Mouse (Mus musculus): ENCODE measurements around the gene Timd4.

Timd4 gene

DNA sequence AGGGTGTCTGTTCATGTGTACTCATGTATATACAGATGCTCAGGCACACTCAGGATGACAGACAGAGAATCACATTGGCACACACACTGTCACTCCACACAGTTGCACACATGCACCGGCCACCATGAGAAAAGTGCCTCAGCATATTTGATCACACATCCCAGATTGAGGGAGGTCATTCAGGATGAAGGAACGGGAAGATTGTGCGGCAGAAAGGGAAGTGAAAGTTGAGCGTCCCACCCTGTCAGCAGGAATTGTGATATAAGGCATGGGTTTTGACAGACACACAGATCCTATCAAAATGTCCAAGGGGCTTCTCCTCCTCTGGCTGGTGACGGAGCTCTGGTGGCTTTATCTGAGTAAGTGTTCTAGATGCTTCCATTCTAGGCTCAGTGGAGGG is at the start of gene Timd4:
Gene Timd4, plus strand, starts transcription at position 290 of the 400 bp plus-strand sequence.
- DNase-seq (ENCODE audit: low spot score): no peak

- no peak for DNase-seq (ENCODE audit: low spot score)
These were observed 33.7 kb upstream of the Timd4 start for GRCm38 (mm10) chr11:46776879-46777278.

DNA sequence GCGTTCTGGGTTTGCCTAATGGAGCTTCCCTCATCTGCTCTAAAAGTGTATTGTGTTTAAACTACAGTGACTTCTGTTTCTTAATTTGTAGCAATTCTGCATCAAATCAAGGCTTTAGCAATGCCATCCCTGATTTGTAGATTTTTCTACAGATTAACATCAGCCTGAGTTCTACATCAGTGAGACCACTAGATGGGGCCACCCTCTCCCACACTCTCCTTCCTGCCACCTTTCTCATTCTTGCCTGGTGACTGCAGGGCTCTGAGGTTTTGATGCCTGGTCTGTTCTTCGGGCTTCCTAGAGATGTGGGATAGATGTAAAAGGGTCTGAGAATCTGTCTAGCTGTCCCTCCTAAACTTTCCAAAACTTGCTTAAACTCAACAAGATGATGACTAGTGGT is 30.8 kb upstream of the Timd4 start:
- no peak for DNase-seq (ENCODE audit: low spot score)

DNA sequence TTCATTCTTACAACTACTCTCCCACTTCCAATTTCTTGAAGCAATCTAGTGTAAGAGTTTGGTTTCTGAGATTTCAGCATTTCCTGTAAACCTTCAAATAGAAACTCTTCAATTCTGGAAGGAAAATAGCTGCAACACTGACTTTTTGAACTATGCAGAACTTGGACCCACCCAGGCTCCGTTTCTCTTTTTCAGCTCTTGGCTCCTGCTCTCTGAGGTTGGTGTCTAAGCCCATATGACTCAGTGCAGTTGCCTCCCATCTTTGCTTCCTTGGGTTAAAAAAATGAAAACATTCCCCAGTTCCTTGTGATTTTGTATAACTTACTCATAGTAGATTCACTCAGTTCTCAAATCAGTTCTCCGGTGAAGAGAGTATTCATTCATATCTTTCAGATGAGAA is 6.2 kb upstream of the Timd4 start:
- DNase-seq (ENCODE audit: low spot score): no peak

DNA sequence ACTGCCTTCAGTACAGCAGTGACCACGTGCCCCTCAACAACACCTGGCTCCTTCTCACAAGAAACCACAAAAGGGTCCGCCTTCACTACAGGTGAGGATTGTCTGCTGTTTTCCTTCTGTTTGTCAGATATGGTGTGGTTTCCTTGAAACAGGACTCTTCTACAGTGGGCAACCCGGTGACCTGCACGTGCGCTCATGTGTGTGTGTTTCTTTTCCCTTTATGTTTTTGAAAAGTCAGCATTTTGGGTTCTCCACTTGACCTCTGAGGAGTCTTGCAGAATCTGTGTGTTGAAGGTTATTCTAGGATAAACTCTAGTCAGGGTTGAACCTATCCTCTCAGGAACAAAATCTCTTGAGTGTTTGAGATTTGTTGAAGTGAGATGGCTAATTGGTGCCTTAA is 7.1 kb downstream of the Timd4 start:
- DNase-seq (ENCODE audit: low spot score): no peak

DNA sequence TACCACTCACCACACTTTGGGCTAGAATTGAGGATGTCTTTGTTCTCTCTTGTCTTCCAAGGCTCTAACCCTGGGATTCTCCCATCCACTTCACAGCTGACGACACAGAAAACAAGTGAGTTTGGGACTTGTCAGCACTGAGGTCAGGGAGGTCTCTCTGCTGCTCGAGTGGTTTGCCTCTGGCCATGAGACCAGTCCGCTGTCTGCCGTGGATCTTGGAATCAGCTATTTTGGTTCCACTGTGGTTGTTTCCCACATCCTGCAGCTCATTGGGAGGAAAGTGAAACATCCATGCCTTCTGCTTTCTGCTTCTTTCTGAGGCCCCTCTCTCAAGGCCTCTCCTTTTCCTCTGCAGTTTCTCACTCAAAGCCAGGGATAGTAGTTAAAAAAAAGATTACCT is 9.3 kb downstream of the Timd4 start:
- no peak for DNase-seq (ENCODE audit: low spot score)

- DNase-seq (ENCODE audit: low spot score): no peak
These were observed 19.7 kb downstream of the Timd4 start for GRCm38 (mm10) chr11:46830348-46830747.

GRCm38 (mm10) chr11:46835080-46835479 is 24.5 kb downstream of the Timd4 start:
- DNase-seq (ENCODE audit: low spot score): no peak

- DNase-seq (ENCODE audit: low spot score): no peak
These were observed 31.6 kb downstream of the Timd4 start for GRCm38 (mm10) chr11:46842015-46842726.

GRCm38 (mm10) chr11:46846661-46847060 is 36.1 kb downstream of the Timd4 start:
- no peak for DNase-seq (ENCODE audit: low spot score)

DNA sequence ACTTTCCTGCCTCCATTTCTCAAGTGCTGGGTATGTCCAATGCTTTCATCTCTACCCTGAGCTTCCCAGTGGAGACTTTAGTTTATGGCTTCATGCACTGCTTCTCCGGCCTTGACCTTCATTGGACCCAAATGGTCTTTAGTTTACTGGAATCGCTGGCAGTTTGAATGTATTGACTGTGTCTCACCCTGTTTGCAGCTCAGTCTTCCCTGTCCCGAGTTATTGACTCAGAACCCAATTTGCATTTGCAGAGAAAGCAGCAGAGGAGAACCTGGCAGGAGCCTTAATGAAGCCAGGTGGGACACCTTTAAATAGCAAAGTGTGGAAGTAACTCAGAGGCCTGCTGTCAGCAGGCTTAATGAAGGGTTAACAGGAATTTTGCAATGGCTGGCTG is 37.2 kb downstream of the Timd4 start:
- DNase-seq (ENCODE audit: low spot score): no peak

- DNase-seq (ENCODE audit: low spot score): peak; percentile 47
These were observed 37.8 kb downstream of the Timd4 start for GRCm38 (mm10) chr11:46848221-46848971.

- DNase-seq (ENCODE audit: low spot score): peak; percentile 57
These were observed 54.2 kb downstream of the Timd4 start for GRCm38 (mm10) chr11:46864809-46865208.

DNA sequence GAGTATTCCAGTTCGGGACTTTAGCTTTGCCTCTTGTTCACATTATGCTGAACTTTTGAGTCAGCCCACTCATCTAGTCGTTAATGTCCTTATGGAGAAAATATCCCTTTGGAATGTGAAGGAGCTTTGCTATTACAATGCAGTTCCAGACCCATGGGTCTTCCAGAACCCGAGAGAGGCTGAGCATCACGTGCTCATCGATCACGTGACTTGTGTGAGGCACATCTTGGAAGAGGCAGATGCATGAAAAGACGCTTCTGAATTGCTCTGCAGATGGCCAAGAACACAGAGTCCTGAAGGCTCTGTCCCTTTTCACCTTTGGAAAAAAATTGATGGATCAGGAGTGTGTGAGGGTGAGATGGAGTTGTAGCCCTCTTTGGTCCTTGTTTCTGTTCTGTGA is 58.0 kb downstream of the Timd4 start:
- no peak for DNase-seq (ENCODE audit: low spot score)

DNA sequence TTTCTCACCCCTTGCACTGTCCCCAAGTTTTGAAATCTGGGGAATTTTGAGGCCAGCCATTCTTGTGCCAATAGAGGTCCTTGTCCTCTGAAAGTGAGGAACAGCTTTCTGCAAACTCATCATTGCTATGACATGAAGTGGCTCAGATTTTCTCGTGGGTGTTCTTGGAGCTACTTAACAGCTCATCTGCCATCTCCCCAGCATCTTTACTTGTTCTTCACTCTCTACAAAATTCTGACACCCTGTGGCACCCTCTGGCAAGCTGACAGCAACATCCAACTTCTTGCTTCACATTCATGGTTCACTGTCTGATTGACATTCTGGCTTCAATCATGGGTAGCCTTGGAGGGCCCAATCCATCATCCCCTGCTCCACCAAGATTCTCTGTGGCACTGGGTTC is 65.2 kb downstream of the Timd4 start:
- DNase-seq (ENCODE audit: low spot score): no peak

DNA sequence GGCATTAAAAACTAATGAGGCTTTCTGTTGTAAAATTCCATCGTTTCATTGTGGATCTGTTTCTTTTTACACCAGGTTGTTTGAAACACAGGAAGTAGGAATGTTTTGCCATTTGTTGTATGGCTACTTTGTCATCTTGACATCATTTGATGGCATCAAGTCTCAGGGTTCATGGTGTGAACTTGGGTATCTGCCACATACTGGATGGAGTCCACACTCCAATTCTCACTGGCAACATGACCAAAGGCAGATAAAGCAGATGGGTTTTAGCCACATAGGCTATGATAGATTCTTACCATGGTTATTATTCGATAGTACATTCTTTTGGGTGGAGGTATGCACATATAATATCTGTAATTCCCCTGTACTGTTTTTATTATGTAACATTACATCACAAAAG is 71.9 kb downstream of the Timd4 start:
- no peak for DNase-seq (ENCODE audit: low spot score)

GRCm38 (mm10) chr11:46889093-46889492 is 78.5 kb downstream of the Timd4 start:
- DNase-seq (ENCODE audit: low spot score): no peak
